Mouse (Mus musculus): ENCODE results near the gene Decr2.
"Not testable (repeated sequence)": the region's sequence is repeated elsewhere in the genome, so short reads cannot be mapped to it uniquely, and the experiment has no call there.

The Decr2 gene

DNA sequence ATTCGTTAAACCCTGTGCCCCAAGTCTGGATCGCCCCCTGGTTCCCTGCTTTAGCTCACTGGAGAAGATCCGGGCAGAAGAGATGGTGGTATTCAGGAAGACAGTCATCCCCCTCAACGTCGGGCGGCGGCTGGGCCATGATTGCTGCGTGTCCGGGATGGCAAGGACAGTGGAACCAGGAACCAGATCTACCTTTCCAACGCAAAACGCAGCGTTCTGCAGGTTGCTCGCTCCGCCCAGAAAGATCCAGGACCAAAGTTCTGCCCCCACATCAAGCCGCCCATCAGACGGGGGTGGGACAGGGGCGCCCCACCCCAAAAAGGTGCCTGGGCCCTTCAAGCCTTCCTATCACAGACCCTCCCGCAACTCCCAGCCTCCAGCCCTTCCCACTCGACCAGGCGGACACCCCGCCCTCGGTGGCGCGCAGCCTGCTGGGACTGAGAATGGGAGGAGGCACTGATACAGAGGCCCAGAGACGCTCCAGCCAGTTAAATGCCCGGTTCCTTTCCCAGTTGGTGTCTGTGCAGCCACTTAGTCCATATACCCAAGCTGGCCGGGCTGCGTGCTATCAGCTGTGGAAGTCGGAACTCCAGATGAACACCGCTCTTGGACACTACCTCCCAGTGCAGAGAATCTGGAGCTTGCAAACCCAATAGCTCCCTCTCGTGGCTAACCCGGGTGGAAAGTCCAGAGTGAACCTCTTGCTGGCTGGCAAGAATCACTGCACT, at the start of gene Decr2:
Decr2 (minus strand) TSS at position 433 of the 728 bp plus-strand sequence.
- peak; percentile 83 for DNase-seq (ENCODE audit: low spot score)

DNA sequence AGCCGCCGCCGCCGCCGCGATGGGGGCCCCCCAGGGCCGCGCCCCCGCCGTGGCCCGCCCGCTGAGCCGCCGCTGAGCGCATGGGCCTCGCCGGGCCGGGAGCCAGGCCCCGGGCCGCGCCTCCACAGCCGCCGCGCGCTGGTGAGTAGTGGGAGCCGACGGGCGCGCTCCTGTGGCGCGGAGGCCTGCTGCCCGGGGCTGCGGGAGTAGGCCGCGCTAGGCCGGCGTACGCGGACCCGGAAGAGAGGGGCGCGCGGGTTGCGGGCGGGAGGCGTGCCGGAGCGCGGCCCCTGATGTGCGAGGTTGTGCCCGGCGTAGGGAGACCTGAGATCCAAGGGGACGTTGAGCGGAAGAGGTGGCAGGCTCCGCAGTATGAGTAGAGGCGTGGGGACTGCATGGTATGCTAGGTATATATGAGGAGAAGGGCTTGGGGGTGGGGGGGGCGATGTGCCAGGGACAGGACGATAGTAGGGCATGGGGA, 48.8 kb upstream of the Decr2 start:
- DNase-seq (ENCODE audit: low spot score) = no peak

DNA sequence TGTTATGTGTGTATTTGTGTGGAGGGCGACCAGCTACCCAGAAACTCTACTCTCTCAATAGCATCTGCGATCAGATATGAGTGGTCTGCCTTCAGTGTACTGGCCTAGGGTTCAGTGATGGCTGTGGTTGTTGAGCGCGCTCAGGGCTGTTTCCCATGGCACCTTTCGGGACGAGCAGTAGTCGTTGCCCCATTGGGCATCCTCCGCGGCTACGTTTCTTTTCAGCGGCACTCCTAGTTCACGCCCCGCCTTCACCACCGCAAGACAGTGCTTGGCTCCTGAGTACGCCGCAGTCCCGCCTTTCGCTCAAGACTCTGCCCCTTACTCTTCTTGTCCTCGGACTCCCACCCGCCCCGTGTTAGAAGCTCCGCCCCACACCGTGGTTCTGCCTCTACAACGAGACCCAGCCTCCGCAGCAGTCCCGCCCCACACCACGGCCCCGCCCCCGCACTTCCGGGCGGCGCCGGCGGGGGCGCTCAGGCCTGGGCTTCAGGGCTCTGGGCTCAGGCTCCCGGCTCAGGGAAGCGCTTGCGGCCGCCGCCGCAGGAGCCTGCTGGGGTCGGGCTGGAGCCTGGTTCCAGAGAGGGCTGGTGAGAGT, 48.2 kb upstream of the Decr2 start, which contains the start of gene Axin1:
Axin1 (plus strand) TSS at position 450 of the 598 bp plus-strand sequence.
- peak; percentile 87 for DNase-seq (ENCODE audit: low spot score)

DNA sequence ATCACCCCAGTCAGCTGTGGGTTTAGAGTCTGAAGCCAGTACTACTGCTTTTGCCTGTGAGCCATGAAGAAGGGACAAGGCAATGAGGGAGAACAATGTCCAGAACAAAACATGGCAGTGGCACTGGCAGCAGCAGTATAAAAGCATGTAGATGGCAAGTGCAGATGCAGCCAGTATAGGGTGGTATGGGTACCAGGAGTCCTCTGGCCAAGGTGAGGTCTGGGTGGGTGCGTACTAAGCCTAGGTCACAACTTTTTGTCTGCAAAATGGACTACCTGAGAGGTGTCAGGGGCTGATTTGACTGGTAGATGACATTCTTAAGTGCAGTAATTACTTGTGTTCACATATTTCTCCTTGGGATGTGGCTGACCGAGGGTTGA, 47.6 kb upstream of the Decr2 start:
- DNase-seq (ENCODE audit: low spot score) = no peak

DNA sequence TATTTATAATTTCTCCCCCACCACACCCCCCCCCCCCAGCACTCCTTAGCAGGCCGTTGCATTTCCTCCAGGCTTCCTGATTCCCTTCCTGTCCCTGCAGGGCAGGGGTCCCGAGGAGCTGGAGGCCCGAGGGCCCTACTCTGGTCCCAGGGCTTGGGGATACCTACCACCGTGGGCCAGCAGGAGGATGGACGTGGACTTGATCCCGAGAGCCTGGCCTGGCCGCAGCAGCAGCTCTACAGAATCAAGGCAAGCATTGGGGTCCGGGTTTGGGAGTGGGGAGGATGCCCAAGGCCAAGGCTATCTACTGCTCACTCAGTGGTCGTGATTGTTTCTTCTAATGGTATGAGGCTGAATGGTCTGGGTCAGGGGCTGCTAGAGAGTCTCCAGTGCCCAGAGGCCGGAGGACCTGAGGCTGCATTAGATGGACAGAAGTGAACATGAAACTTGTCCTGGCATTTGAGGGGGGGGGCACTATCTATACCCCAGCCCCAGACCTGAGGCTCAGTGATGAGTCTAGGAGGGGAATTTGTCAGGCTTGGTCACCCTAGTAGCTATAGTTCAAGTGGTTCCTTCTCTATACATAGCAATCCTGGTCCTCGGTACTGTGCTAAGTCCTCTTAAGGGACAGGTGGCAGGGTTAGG, 47.1 kb upstream of the Decr2 start:
- no peak for DNase-seq (ENCODE audit: low spot score)

DNA sequence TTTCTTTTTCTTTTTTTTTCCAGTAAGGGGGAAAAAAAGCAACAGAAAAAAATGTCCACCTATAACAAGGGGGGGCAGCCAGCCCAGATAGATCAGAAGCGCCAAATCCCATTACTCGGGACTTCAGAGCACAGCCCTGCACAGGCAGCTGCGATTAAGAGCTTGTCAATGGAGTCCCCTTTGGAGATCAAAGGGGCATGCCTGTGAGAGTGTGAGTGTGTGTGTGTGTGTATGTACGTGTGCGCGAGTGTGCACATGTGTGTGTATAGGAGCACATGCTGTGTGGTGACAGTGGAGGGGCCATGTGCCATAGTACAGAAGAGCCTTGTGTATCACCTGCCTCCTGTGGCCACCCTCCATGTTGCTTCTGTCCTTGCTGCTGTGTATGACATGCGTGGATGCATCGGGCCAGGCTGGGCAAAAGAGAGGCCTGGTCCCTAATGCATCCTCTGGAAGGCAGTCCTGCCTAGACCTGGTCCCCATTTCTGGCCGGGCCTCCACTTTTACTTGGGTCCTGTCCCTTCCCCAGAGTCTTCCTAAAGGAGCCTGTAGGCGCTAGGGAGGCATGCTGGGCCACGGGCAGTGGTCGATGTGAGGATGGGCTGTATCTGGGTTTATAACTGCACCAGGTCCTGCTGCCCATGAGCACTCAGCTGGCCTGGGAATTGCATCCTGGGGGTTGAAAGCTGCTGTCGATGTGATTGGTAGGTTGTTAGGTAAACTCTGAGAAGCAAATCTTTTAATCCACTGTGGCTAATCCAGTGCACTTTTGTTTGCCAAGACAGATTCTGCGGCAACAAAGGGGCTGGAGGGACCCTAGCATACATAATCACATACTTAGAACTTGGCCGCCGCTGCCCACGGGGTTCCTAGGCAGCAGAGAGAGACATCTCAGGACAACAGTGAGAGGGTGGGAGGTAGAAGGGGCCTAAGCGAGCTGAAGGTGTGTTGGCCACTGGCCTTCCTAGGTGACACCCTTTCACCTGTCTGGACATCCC, 42.0 kb upstream of the Decr2 start:
- DNase-seq (ENCODE audit: low spot score) = no peak

DNA sequence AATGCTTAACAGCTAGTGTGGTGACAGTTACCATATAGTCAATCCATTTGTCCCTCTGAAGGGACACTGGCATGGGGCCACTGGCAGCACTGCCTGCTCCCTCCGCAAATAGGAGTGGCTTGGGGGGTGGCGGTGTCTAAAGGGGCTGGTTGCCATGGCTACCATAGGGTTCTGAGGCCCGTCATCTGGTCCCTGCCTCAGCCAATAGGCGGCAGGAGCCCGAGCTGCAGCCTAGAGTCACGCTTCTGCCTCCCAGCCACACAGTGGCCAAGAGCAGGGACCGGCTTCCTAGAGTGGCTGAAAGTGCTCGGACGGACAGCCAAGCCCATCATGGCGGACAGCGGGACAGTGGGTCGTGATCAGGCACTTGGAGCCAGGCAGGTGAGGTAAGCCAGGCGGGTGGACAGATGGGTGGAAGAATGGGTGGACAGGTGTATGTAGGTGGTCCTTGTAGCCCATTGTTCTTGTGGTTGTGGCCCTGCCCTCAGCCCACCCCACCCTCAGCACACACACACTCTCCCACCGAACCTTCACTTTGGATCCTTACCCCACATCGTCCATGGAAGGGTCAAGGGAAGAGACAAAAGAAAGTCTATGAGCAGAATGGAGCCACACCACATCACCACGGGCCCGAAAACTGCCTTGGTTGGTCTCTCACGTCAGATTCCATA, 41.1 kb upstream of the Decr2 start:
- DNase-seq (ENCODE audit: low spot score) = no peak

DNA sequence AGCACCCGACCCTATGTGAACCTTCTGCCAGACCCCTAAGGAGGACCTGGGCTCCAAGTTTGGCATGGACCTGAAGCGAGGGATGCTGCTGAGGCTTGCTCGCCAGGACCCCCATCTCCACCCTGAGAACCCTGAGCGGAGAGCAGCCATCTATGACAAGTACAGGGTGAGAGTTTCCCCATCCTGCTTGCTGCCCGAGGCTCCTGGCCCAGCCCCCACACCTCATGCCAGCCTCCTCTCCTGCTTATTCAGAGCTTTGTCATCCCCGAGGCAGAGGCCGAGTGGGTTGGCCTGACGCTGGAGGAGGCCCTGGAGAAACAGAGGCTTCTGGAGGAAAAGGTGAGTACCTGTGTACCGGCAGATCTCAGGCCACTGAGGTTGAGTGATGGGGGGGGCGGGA, 35.1 kb upstream of the Decr2 start:
- no peak for DNase-seq (ENCODE audit: low spot score)

DNA sequence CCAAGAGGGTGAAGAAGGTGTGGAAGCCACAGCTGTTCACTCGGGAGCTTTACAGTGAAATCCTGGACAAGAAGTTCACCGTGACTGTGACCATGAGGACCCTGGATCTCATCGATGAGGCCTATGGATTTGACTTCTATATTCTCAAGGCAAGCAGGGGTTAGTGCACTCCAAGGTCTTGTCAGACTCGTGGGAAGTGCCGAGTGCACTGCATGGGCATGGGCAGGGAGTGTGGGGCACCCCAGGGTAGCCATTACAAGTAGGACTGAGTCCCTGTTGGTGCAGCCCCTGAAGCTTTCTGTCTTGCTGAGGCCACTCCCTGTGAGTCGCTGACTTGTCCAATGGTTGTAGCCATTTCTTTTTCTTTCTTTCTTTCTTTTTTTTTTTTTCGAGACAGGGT, 34.4 kb upstream of the Decr2 start:
- DNase-seq (ENCODE audit: low spot score) = no peak

DNA sequence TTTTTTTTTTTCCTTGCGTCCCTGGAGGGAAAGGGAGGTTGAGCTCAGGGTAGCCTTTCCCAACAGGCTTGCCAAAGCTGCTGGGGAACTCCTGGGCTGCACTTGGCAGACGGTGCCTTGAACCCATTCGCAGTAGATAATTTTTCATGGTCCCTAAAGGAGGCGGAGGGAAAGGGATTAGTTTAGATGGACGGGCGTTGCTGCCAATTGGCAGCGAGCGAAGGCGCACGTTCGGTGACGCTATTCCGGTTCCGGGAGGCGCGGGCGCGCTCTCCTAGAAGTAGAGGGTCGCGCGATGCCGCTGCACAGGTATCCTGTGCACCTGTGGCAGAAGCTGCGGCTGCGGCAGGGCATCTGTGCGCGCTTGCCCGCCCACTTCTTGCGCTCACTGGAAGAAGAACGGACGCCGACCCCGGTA, 33.1 kb upstream of the Decr2 start, which contains the start of gene Mrpl28:
Mrpl28 (plus strand) TSS at position 234 of the 418 bp plus-strand sequence.
- DNase-seq (ENCODE audit: low spot score) = peak; percentile 76

DNA sequence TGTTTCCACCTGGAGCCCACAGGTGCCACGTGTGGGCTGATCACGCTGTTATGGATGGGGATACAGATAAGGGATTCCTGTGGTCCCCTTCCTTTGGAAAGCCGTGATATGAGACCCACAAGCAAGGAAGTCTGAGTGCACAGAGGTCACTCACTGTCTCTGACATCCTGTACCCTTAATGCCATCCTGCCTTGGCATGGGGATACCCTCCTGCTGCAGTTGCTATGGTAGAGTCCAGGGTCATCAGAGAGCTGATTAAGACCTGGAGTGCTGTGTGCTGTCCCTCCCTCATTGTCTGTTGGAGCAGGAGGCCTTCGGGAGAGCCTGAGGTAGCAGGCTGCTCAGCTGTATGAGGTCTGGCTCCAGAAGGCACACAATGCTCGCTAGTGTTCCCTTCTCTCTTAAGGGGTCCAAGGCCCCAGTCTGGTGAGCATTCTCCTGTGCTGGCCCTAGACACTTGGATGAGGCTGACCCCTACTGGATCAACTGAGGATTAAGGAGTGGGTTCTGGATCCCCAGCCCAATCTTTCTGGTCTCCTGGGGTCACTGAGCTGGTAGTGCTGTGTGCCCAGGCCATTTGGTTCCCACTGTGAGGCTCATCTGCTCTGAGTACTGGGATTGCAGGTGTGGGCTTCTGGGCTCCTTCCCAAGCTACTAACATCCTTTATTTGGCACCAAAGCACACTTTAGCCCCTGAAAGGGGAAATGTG, 32.4 kb upstream of the Decr2 start:
- DNase-seq (ENCODE audit: low spot score) = no peak

DNA sequence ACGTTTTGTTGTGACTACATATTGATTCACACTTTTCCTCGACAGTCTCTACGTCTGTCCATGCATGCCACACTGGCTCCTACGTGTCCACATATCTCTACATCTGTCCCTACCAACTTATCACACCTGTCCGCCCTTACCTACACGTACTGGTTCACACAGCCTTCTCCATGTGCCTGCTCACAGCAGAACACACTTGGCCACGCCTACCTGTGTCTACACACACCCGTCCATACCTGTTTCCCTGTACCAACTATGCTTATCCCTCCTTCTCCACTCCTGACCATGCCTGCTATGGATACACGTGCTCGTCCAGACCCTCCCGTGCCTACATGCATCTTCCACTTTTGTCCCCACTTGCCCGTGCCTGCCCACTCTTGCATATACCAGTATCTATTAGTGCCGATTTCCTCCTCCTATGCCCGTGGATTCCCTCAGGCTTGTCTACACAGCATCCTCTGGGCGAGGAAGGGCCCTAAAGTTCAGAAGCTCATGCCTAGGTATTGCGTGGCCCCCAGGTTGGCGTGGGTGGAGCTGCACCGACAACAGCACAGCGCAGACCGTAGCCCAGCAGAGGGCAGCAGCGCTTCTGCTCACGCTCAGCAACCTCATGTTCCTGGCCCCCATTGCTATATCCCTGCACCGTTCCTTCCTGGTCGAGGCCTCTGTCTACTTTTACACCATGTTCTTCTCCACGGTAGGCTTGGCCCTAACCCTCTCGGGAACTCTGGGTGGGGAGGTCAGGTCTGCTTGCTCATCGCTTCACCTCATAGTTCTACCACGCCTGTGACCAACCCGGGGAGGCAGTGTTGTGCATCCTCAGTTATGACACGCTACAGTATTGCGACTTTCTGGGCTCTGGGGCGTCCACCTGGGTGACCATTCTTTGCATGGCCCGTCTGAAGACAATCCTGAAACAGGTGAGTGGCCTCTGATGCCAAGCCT, 29.9 kb upstream of the Decr2 start:
- no peak for DNase-seq (ENCODE audit: low spot score)

DNA sequence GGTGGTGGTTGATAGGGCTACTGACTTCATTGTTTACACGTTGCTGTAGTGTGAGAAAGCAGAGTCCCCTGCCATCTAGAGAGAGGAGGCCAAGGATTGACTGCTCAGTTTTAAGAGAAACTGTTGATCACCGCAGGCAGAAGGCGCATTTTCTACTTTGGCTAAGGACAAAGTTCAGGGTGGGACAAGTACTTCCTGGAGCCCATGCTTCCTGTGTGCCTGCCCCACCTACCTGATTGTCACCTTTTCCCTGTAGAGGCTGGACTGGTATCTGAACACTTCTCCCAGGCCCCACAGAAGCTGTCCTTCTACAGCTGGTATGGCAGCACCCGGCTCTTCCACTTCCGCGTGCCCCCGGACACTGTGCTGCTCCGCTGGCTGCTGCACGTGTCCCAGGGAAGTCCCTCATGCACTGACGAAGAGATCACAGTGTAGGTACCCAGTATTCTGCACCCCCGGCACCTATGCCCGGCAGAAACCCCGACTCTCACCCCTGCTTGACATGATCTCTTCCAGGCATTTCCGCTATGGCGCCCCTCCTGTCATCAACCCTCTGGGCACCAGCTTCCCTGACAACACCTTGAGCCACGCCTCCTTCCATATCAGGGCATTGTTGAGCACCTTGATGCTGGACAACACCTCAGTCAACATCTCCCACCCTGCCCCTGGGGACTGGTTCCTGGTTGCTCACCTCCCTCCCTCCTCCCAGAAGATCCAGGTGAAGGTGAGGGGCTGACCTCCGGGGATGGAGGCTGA, 26.5 kb upstream of the Decr2 start:
- no peak for DNase-seq (ENCODE audit: low spot score)

DNA sequence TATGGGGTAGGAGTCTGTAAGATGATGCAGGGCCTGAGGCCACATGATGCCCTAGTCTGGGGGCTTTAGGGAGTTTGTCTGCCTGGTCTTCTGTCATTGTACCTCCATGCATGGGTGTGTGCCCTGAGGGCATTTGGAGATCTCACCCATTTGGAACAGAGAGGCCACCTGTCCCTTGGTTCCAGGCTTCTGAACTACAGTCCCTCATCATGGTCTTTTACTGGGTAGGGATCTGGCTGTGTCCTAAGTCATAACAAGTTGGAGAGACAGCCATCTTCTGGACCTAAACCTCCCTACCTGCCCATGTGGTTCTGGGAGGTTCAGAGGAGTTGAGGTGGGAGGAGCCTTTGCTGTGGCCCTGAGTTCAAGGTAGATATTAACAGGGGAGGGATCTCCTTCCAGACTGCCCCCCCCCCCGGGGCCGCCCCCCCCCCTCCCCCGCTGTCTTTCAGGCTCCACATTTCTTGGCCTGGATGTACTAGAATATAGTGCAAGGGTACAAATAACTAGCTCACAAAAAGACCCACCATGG, 25.9 kb upstream of the Decr2 start:
- DNase-seq (ENCODE audit: low spot score) = no peak

DNA sequence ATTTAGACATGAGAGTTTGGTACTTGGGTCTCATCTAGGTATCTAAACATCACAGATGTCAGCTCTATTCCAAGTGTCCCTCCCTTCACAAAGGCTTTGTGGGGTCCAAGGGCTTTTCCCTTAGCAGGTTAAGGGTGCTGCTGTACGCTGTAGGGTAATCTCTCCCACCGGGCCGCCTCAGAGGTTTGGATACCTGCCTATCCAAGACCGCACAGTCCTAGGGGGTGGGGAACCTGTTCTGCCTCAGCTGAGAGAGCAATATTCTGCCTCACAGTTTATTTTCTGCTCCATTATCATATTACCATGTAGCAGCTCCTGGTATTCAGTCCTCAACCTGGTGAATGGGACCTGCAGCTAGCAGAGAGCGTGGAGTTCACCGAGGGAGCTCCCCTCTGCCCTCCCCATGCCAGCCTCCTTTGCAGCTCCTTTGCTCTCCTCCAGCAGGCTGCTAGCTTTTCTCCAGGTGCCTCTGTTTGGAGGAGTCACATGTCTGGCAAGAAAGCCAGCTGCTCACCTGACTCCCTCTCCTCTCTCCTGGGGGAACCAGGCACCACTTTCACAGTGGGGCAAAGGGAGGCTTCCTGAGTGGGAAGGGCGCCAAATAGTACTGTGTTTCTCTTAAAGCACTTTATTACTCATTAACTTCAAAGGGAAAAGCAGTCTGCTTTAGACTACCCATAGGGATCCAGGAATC, 25.2 kb upstream of the Decr2 start:
- DNase-seq (ENCODE audit: low spot score) = no peak

DNA sequence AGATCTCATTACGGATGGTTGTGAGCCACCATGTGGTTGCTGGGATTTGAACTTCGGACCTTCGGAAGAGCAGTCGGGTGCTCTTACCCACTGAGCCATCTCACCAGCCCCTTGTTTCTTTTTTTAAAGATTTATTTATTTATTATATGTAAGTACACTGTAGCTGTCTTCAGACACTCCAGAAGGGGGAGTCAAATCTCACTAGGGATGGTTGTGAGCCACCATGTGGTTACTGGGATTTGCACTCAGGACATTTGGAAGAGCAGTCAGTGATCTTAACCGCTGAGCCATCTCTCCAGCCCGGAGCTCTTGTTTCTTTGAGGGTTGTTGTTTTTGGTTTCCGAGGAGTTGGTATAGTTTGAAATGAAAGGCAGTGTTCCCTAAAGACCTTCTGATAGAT, 24.3 kb upstream of the Decr2 start:
- DNase-seq (ENCODE audit: low spot score) = not testable (repeated sequence)

DNA sequence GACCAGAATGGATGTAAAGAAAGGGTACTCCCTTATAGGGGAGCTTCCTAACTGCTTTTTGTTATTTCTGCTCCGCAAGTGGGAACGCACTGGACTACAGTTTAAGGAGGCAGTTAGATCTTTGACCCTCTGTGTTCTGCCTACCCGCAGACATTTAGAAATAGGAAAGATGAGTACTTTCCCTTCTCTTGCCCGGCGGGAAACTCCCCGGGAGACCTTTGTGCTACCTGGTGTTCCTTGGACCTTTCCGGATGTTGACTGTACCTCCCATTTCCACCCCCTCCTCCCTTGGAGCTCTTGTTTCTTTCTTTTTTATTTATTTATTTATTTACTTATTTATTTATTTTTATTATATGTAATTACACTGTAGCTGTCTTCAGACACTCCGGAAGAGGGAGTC, 23.9 kb upstream of the Decr2 start:
- no peak for DNase-seq (ENCODE audit: low spot score)
